Mouse (Mus musculus): ENCODE measurements at regions not wholly inside any gene's neighbourhood (a gene's known extent, or its start where the extent isn't known, plus 50 kb on each side); places are given as distances from the start of the nearest gene placed in this dataset.

- Histone ChIP-seq H3K9ac (no peak overlapping the region), H3K4me2 (no peak overlapping the region), H3K36me3 (no peaks in the 10 kb centered on the region), H3K27ac (no peak overlapping the region), H3K27me3 (no peaks in the 10 kb centered on the region), H3K4me3 (no peak overlapping the region), H3K9me3 (no peaks in the 10 kb centered on the region), H3K4me1 (no peaks in the 10 kb centered on the region)
- WGBS = 76% methylated on average over 6 of the region's 6 CpGs
- ATAC-seq (ENCODE audit: insufficient number of reproducible peaks, insufficient read depth, low FRiP score, low TSS enrichment, low read depth) = no peak
These were observed 272.3 kb downstream of the Wdr20rt start for GRCm38 (mm10) chr12:65497602-65498001.

- 73% methylated on average over 2 of the region's 2 CpGs for WGBS
- no peaks in the 10 kb centered on the region for H3K27me3 ChIP-seq
- ATAC-seq (ENCODE audit: insufficient number of reproducible peaks, insufficient read depth, low FRiP score, low TSS enrichment, low read depth) = no peak
These were observed 276.1 kb downstream of the Wdr20rt start for GRCm38 (mm10) chr12:65501459-65501858.

GRCm38 (mm10) chr12:65502045-65502444, 276.7 kb downstream of the Wdr20rt start:
- Histone ChIP-seq H3K27ac (no peak overlapping the region), H3K4me1 (no peaks in the 10 kb centered on the region), H3K9ac (no peak overlapping the region), H3K9me3 (no peaks in the 10 kb centered on the region), H3K4me3 (no peak overlapping the region), H3K4me2 (no peak overlapping the region), H3K27me3 (no peaks in the 10 kb centered on the region), H3K36me3 (no peaks in the 10 kb centered on the region)
- no peak for ATAC-seq (ENCODE audit: insufficient number of reproducible peaks, insufficient read depth, low FRiP score, low TSS enrichment, low read depth)
- WGBS = 38% methylated on average over 1 of the region's 1 CpGs

More at GRCm38 (mm10) chr12:65501459-65501858, 276.1 kb downstream of the Wdr20rt start:
- H3K4me2 ChIP-seq = no peak overlapping the region
- no peak overlapping the region for H3K4me3 ChIP-seq
- H3K36me3 ChIP-seq = no peaks in the 10 kb centered on the region
- H3K9ac ChIP-seq = no peak overlapping the region
- H3K4me1 ChIP-seq = no peaks in the 10 kb centered on the region
- no peaks in the 10 kb centered on the region for H3K9me3 ChIP-seq
- H3K27ac ChIP-seq = no peak overlapping the region

- no peak for ATAC-seq (ENCODE audit: insufficient number of reproducible peaks, insufficient read depth, low FRiP score, low TSS enrichment, low read depth)
These were observed 287.8 kb downstream of the Wdr20rt start for GRCm38 (mm10) chr12:65513070-65513469.

GRCm38 (mm10) chr12:65534142-65534690, 308.9 kb downstream of the Wdr20rt start:
- H3K4me2 ChIP-seq = no peak overlapping the region
- no peak for ATAC-seq (ENCODE audit: insufficient number of reproducible peaks, insufficient read depth, low FRiP score, low TSS enrichment, low read depth)
- no peaks in the 10 kb centered on the region for H3K4me1 ChIP-seq
- H3K9ac ChIP-seq = no peak overlapping the region
- no peaks in the 10 kb centered on the region for H3K36me3 ChIP-seq
- H3K9me3 ChIP-seq = no peaks in the 10 kb centered on the region
- no peak overlapping the region for H3K4me3 ChIP-seq
- H3K27ac ChIP-seq = no peak overlapping the region
- H3K27me3 ChIP-seq = no peaks in the 10 kb centered on the region
- WGBS = 74% methylated on average over 3 of the region's 3 CpGs

More at GRCm38 (mm10) chr12:65513070-65513469, 287.8 kb downstream of the Wdr20rt start:
- Histone ChIP-seq H3K36me3 (no peaks in the 10 kb centered on the region), H3K9me3 (no peaks in the 10 kb centered on the region), H3K27me3 (no peaks in the 10 kb centered on the region), H3K4me2 (no peak overlapping the region), H3K4me1 (no peaks in the 10 kb centered on the region), H3K9ac (no peak overlapping the region), H3K27ac (no peak overlapping the region), H3K4me3 (no peak overlapping the region)
- WGBS = 65% methylated on average over 1 of the region's 1 CpGs

GRCm38 (mm10) chr12:65548301-65548700, 323.0 kb downstream of the Wdr20rt start:
- WGBS = 85% methylated on average over 4 of the region's 4 CpGs
- no peaks in the 10 kb centered on the region for H3K36me3 ChIP-seq
- no peak overlapping the region for H3K4me2 ChIP-seq
- ATAC-seq (ENCODE audit: insufficient number of reproducible peaks, insufficient read depth, low FRiP score, low TSS enrichment, low read depth) = no peak
- no peaks in the 10 kb centered on the region for H3K9me3 ChIP-seq
- no peaks in the 10 kb centered on the region for H3K27me3 ChIP-seq
- no peaks in the 10 kb centered on the region for H3K4me1 ChIP-seq
- no peak overlapping the region for H3K4me3 ChIP-seq
- no peak overlapping the region for H3K9ac ChIP-seq
- H3K27ac ChIP-seq = no peak overlapping the region

- no peak for ATAC-seq (ENCODE audit: insufficient number of reproducible peaks, insufficient read depth, low FRiP score, low TSS enrichment, low read depth)
- Histone ChIP-seq H3K4me2 (no peak overlapping the region), H3K4me3 (no peak overlapping the region), H3K27ac (no peak overlapping the region), H3K27me3 (no peaks in the 10 kb centered on the region), H3K9me3 (no peaks in the 10 kb centered on the region), H3K9ac (no peak overlapping the region), H3K36me3 (no peaks in the 10 kb centered on the region), H3K4me1 (no peaks in the 10 kb centered on the region)
- WGBS = 83% methylated on average over 3 of the region's 3 CpGs
These were observed 326.9 kb downstream of the Wdr20rt start for GRCm38 (mm10) chr12:65552230-65552629.

- no peaks in the 10 kb centered on the region for H3K9me3 ChIP-seq
- no peak overlapping the region for H3K9ac ChIP-seq
- no peak overlapping the region for H3K27ac ChIP-seq
- H3K4me2 ChIP-seq = no peak overlapping the region
- H3K4me3 ChIP-seq = no peak overlapping the region
- no peaks in the 10 kb centered on the region for H3K27me3 ChIP-seq
- 85% methylated on average over 6 of the region's 6 CpGs for WGBS
- no peaks in the 10 kb centered on the region for H3K36me3 ChIP-seq
- ATAC-seq (ENCODE audit: insufficient number of reproducible peaks, insufficient read depth, low FRiP score, low TSS enrichment, low read depth) = no peak
- no peaks in the 10 kb centered on the region for H3K4me1 ChIP-seq
These were observed 333.7 kb downstream of the Wdr20rt start for GRCm38 (mm10) chr12:65559036-65559435.

GRCm38 (mm10) chr12:65559809-65560208, 334.5 kb downstream of the Wdr20rt start:
- no peaks in the 10 kb centered on the region for H3K27me3 ChIP-seq
- no peaks in the 10 kb centered on the region for H3K9me3 ChIP-seq
- no peak overlapping the region for H3K4me3 ChIP-seq
- H3K4me1 ChIP-seq = no peaks in the 10 kb centered on the region
- H3K4me2 ChIP-seq = no peak overlapping the region
- H3K36me3 ChIP-seq = no peaks in the 10 kb centered on the region
- WGBS = 72% methylated on average over 3 of the region's 3 CpGs
- H3K27ac ChIP-seq = no peak overlapping the region
- ATAC-seq (ENCODE audit: insufficient number of reproducible peaks, insufficient read depth, low FRiP score, low TSS enrichment, low read depth) = no peak
- no peak overlapping the region for H3K9ac ChIP-seq

- H3K27me3 ChIP-seq = no peaks in the 10 kb centered on the region
- WGBS = 98% methylated on average over 1 of the region's 1 CpGs
- H3K27ac ChIP-seq = no peak overlapping the region
- no peaks in the 10 kb centered on the region for H3K9me3 ChIP-seq
- no peaks in the 10 kb centered on the region for H3K36me3 ChIP-seq
- no peaks in the 10 kb centered on the region for H3K4me1 ChIP-seq
- no peak overlapping the region for H3K4me3 ChIP-seq
- H3K4me2 ChIP-seq = no peak overlapping the region
- ATAC-seq (ENCODE audit: insufficient number of reproducible peaks, insufficient read depth, low FRiP score, low TSS enrichment, low read depth) = no peak
- H3K9ac ChIP-seq = no peak overlapping the region
These were observed 346.3 kb downstream of the Wdr20rt start for GRCm38 (mm10) chr12:65571633-65572032.

GRCm38 (mm10) chr12:65593559-65593958, 368.2 kb downstream of the Wdr20rt start:
- 67% methylated on average over 1 of the region's 1 CpGs for WGBS
- no peak overlapping the region for H3K4me3 ChIP-seq
- H3K27ac ChIP-seq = no peak overlapping the region
- no peaks in the 10 kb centered on the region for H3K4me1 ChIP-seq
- no peak overlapping the region for H3K4me2 ChIP-seq
- no peak for ATAC-seq (ENCODE audit: insufficient number of reproducible peaks, insufficient read depth, low FRiP score, low TSS enrichment, low read depth)
- H3K36me3 ChIP-seq = no peaks in the 10 kb centered on the region
- no peak overlapping the region for H3K9ac ChIP-seq
- H3K27me3 ChIP-seq = no peaks in the 10 kb centered on the region
- H3K9me3 ChIP-seq = no peaks in the 10 kb centered on the region

- H3K4me1 ChIP-seq = no peaks in the 10 kb centered on the region
- no peak overlapping the region for H3K4me3 ChIP-seq
- H3K9ac ChIP-seq = no peak overlapping the region
- H3K27me3 ChIP-seq = no peaks in the 10 kb centered on the region
- no peak for ATAC-seq (ENCODE audit: insufficient number of reproducible peaks, insufficient read depth, low FRiP score, low TSS enrichment, low read depth)
- WGBS = 74% methylated on average over 3 of the region's 3 CpGs
- no peak overlapping the region for H3K27ac ChIP-seq
- no peaks in the 10 kb centered on the region for H3K36me3 ChIP-seq
- no peak overlapping the region for H3K4me2 ChIP-seq
- no peaks in the 10 kb centered on the region for H3K9me3 ChIP-seq
These were observed 368.8 kb downstream of the Wdr20rt start for GRCm38 (mm10) chr12:65594075-65594474.
